Mouse (Mus musculus) spleen, postnatal 0 days (tissue): ENCODE results near the gene Mpv17l. TPM values are rescaled to one million over a fixed set of nuclear protein-coding genes. Genes with fewer than 3 reads are reported as not detected.

Source experiments
- polyA plus RNA-seq: library from polyadenylated mRNA; unstranded; fragments of >200 nt; fragmentation: Nextera tagmentation; extraction: Ambion mirVana; gene quantifications from 2 replicates; pipeline ENCODE4 v1.2.1, GENCODE M21; 2015

The Mpv17l gene
- polyA plus RNA-seq: 1.0 and 1.5 TPM in 2 replicates

GRCm38 (mm10) chr16:13902888-13903483, at the start of gene Mpv17l, which contains the start of gene Pdxdc1:
Gene Mpv17l (plus strand): TSS chr16:13903161.
Gene Pdxdc1 (minus strand): TSS chr16:13903131.

GRCm38 (mm10) chr16:13986574-13987478, 83.9 kb downstream of the Mpv17l start, which contains the start of the genes 2900011O08Rik and Ifitm7:
Gene 2900011O08Rik (plus strand): TSS chr16:13986604.
Gene Ifitm7 (minus strand): TSS chr16:13986888.

Other genes with a start within 250 kb of the Mpv17l start
- gene Parn, start 235.0 kb upstream of the Mpv17l start, polyA plus RNA-seq: 22.3 and 24.7 TPM in 2 replicates
- gene Bfar, start 231.3 kb upstream of the Mpv17l start, polyA plus RNA-seq: 19.7 and 23.5 TPM in 2 replicates
- gene 3110001I22Rik, start 231.2 kb upstream of the Mpv17l start, polyA plus RNA-seq: 3.2 and 4.3 TPM in 2 replicates
- not detected in 2 replicates for gene Pla2g10, start 172.2 kb upstream of the Mpv17l start, polyA plus RNA-seq
- 28.2 and 28.3 TPM in 2 replicates for gene Rrn3, start 122.5 kb upstream of the Mpv17l start, polyA plus RNA-seq
- 65.9 and 71.8 TPM in 2 replicates for gene Ntan1, start 84.3 kb upstream of the Mpv17l start, polyA plus RNA-seq
- 21.2 and 24.6 TPM in 2 replicates for gene Pdxdc1, start within 50 bp of the Mpv17l start, polyA plus RNA-seq
- gene 2900011O08Rik, start 83.4 kb downstream of the Mpv17l start, polyA plus RNA-seq: 0.11 and 0.29 TPM in 2 replicates
- 0.41 and 0.72 TPM in 2 replicates for gene Ifitm7, start 83.7 kb downstream of the Mpv17l start, polyA plus RNA-seq